Mouse (Mus musculus) lung, postnatal 0 days (tissue): ENCODE results near the gene D930007J09Rik.

Experiments used
- CTCF ChIP-seq: IDR thresholded peaks from 2 replicates; pipeline ENCODE4 v1.5.1; 2016; ENCODE audit warnings: antibody characterized with exemption, mild to moderate bottlenecking
- EP300 ChIP-seq: IDR thresholded peaks from 2 replicates; pipeline ENCODE4 v1.6.1; 2016; ENCODE audit warnings: antibody characterized with exemption, mild to moderate bottlenecking, control low read depth

GRCm38 (mm10) chr13:32849531-32850123 lies 47.0 kb upstream of the D930007J09Rik start:
- TF ChIP-seq CTCF (no peak), EP300 (no peak)
